ENCODE assay signal across 17 mouse cellular contexts in genomic region chr2:178544411-178544810, GRCm38 (mm10).
"Had no signal": no experiment of that assay in that cellular context is flagged by ENCODE, and none has a peak within 500 bp of the region (broad histone marks: within the 10 kb centered on the region; RNA-seq: fewer than 3 reads in every experiment).

No protein-coding gene starts in this region.

- H3K27ac ChIP-seq: liver, embryonic 12.5 days; liver, embryonic 14.5 days; midbrain, embryonic 12.5 days; neural tube, embryonic 12.5 days had no signal

- H3K4me3 ChIP-seq: liver, embryonic 12.5 days; midbrain, embryonic 12.5 days; neural tube, embryonic 12.5 days had no signal

- H3K4me1 ChIP-seq: liver, embryonic 12.5 days had no signal

- DNase-seq: lung, adult 18-20 months; lung, embryonic 14.5 days; lung, postnatal 10 days; lung, postnatal 4 days; midbrain, embryonic 14.5 days; retina, postnatal 1 day; right cerebral cortex, adult 18-20 months; right cerebral cortex, postnatal 25 days; right cerebral cortex, postnatal 4 days; spleen, adult 18-20 months; thymus, adult 18-20 months; thymus, postnatal 14 days; thymus, postnatal 36 days had no signal

- ATAC-seq: liver, embryonic 12.5 days had no signal

- H3K36me3 ChIP-seq: liver, embryonic 12.5 days; midbrain, embryonic 12.5 days; neural tube, embryonic 12.5 days had no signal

- H3K27me3 ChIP-seq: liver, embryonic 12.5 days; midbrain, embryonic 12.5 days; neural tube, embryonic 12.5 days had no signal
